Mouse (Mus musculus) testis, adult 2 months (tissue): Measurements from ENCODE around the gene Cyp2s1.

Experiments
- CTCF ChIP-seq: fragments of 200-500 bp; IDR thresholded peaks from 2 replicates; pipeline ENCODE4 v1.5.1; 2012; ENCODE audit warnings: low read depth, mild to moderate bottlenecking, inconsistent platforms, low read length, moderate library complexity; ENCODE audit not compliant: control insufficient read depth, insufficient read depth, insufficient replicate concordance
- POLR2A ChIP-seq: fragments of 200-500 bp; IDR thresholded peaks from 2 replicates; pipeline ENCODE4 v1.6.1; 2012; ENCODE audit warnings: low read depth, mild to moderate bottlenecking, inconsistent platforms, low read length, moderate library complexity; ENCODE audit not compliant: control insufficient read depth

GRCm38 (mm10) chr7:25753643-25754438 lies 62.9 kb downstream of the Cyp2s1 start:
- no peak for TF ChIP-seq CTCF
- TF ChIP-seq POLR2A = no peak
